ENCODE assay signal across 18 mouse cellular contexts in genomic region chr9:66245707-66246106, GRCm38 (mm10).
DNase-seq lines count a peak whose midpoint lies in the region; ATAC-seq lines count a peak whose summit lies in the region.
"Had no signal": no experiment of that assay in that cellular context is flagged by ENCODE, and none has a peak within 500 bp of the region (broad histone marks: within the 10 kb centered on the region; RNA-seq: fewer than 3 reads in every experiment).

No protein-coding gene starts in this region.

- H3K4me3 ChIP-seq in kidney, embryonic 15.5 days (replicated peaks), result no peak overlapping the region
- H3K4me3 ChIP-seq: embryonic facial prominence, embryonic 10.5 days; erythroblast, embryonic 14.5 days; liver, embryonic 13.5 days; midbrain, embryonic 15.5 days had no signal

- H3K9ac ChIP-seq in kidney, embryonic 15.5 days, result no peak overlapping the region
- H3K9ac ChIP-seq: liver, embryonic 13.5 days; midbrain, embryonic 15.5 days had no signal

- WGBS in kidney, embryonic 15.5 days, result 32% methylated on average over 4 of the region's 4 CpGs

- ATAC-seq in kidney, embryonic 15.5 days (replicated peaks; ENCODE audit: low FRiP score), result no peak
- ATAC-seq: inflammation-experienced regulatory T-cells, adult 6 months; midbrain, embryonic 15.5 days had no signal

- peak; percentile 31 for DNase-seq in adrenal gland, postnatal 14 days
- no peak for DNase-seq in adrenal gland, adult 18-20 months (ENCODE audit: low spot score in 2 of 2)
- peak; percentile 66 for DNase-seq in kidney, adult 11 months
- peak; percentile 52 for DNase-seq in lung, postnatal 36 days
- DNase-seq in lung, postnatal 4 days, result no peak
- DNase-seq in retina, postnatal 1 day, result no peak
- no peak for DNase-seq in spleen, adult 12 weeks (ENCODE audit: low spot score)
- DNase-seq: cerebellum, adult 11 months; cerebellum, postnatal 36 days; liver, embryonic 13.5 days; thymus, postnatal 25 days had no signal

- H3K4me2 ChIP-seq in kidney, embryonic 15.5 days, result no peak overlapping the region
- H3K4me2 ChIP-seq: liver, embryonic 13.5 days; midbrain, embryonic 15.5 days had no signal

- no peaks in the 10 kb centered on the region for H3K9me3 ChIP-seq in kidney, embryonic 15.5 days (replicated peaks)
- H3K9me3 ChIP-seq: embryonic facial prominence, embryonic 10.5 days; liver, embryonic 13.5 days; midbrain, embryonic 15.5 days had no signal

- H3K27ac ChIP-seq in kidney, embryonic 15.5 days, result no peak overlapping the region
- H3K27ac ChIP-seq: embryonic facial prominence, embryonic 10.5 days; liver, embryonic 13.5 days; midbrain, embryonic 15.5 days; stomach, postnatal 0 days had no signal

- H3K27me3 ChIP-seq in kidney, embryonic 15.5 days, result no peaks in the 10 kb centered on the region
- H3K27me3 ChIP-seq: CH12.LX; liver, embryonic 13.5 days; midbrain, embryonic 15.5 days had no signal

- no peaks in the 10 kb centered on the region for H3K36me3 ChIP-seq in kidney, embryonic 15.5 days
- H3K36me3 ChIP-seq: embryonic facial prominence, embryonic 10.5 days; liver, embryonic 13.5 days; midbrain, embryonic 15.5 days had no signal

- H3K4me1 ChIP-seq in kidney, embryonic 15.5 days, result peaks cover 15% of the 10 kb centered on the region
- H3K4me1 ChIP-seq: midbrain, embryonic 15.5 days had no signal

Comparison
In these comparisons a context has a peak if more than half of its experiments do, and no peak if none do; other contexts are left out.
1. DNase-seq: peak in adrenal gland, postnatal 14 days (single experiment), kidney, adult 11 months (single experiment) and lung, postnatal 36 days (single experiment); none in adrenal gland, adult 18-20 months (0 of 2), lung, postnatal 4 days (0 of 2), retina, postnatal 1 day (single experiment) and spleen, adult 12 weeks (single experiment).